Mouse (Mus musculus) erythroblast, embryonic 14.5 days (primary cell): ENCODE data around the gene Tat.

Experiments used
- GATA1 ChIP-seq: IDR thresholded peaks from 2 replicates; pipeline ENCODE4 v1.6.1; 2012; ENCODE audit warnings: low read length, inconsistent platforms, mixed read lengths
- TAL1 ChIP-seq: IDR thresholded peaks from 3 replicates; pipeline ENCODE4 v1.6.1; 2012; ENCODE audit warnings: low read length, inconsistent platforms, mixed read lengths

DNA sequence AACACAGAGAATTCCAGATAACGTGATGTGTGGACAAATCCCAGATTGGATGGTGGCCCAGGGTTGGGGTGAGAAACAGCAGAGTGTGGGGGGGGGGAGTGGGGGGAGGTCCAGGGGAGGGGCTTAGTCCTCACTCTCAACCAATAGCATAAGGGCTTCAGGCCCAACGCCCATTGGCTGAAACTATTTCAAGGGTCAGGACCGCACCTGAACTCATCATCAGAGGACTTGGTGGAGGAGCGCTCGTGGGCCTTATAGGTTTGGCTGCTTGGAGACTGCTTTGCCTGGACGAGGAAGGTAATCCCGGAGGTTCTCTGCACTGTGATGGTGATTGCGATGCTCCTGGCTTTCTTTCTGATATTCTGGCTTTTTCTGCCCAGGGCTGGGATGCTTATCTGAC, at the start of gene Tat:
- no peak for TF ChIP-seq TAL1
- no peak for TF ChIP-seq GATA1
